Mouse (Mus musculus): ENCODE measurements around the gene Dpp7.

GRCm38 (mm10) chr2:25372644-25373391 is 16.7 kb upstream of the Dpp7 start:
- no peak for TF ChIP-seq CTCF (IDR thresholded peaks at IDR 0.05; ENCODE audit: low read depth)
- no peak for TF ChIP-seq EP300 (IDR thresholded peaks at IDR 0.05; ENCODE audit: low read depth)

Data from heart, postnatal 0 days (tissue).